Comparison of ENCODE assay signal across 8 mouse cellular contexts in the genomic region with DNA sequence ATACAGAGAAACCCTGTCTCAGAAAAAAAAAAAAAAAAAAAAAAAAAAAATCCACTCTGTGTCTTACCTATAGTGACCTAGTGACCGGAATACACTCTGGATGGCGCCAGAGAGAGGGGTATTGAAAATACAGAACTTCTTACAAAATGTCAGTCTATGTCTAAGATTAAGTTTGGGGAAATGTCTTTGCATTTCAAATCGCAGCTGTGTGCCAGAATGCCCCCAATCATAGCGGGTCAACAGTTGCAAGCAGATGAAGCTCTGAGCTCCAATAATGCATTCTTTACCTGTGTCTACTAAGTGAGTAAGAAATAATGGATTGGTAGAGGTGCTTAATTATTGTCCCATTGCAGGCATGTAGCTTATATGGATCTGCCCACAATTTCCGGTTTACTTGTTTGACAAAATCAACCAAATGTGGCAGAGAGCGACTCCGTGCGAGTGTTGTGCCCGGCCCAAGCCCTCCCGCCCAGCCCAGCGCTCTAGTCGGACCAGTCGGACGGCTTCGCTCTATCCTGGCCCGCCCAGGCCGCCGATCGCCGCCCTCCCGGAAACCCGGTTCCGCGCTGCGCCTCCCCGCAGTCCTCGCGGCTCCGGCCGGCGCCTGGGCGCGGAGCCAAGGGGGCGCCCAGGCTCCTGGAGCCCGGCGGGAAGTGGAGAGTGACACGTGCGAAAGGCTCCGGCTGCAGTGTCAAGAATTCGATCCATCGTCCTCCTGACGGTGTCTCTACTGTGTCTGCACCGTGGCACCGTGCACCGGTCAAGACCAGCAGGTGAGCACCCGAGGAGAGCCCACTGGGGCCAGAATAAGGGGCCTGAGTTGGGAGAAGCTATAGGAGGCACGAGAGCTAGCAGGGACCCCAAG. TPM values are rescaled to one million over a fixed set of nuclear protein-coding genes. Genes with fewer than 3 reads are reported as not detected.
DNase-seq lines count a peak whose midpoint lies in the region; ATAC-seq lines count a peak whose summit lies in the region.

A gene (plus strand): TSS at position 551 of the 865 bp plus-strand sequence.

- intact Hi-C loops in heart, postnatal 14 days (cut with DNase I): no loop called here

- ATAC-seq in erythroid progenitor cell, adult 5-6 weeks (replicated peaks; ENCODE audit: low FRiP score, poor library complexity, severe bottlenecking): peak; percentile 63
- peak; percentile 77 for ATAC-seq in megakaryocyte, adult 5-6 weeks (ENCODE audit: poor library complexity, severe bottlenecking)

- peak; percentile 67 to 70 for DNase-seq in B cell, adult 2 months
- DNase-seq in ZHBTc4 (ENCODE audit: low read depth, low spot score): peak; percentile 51
- DNase-seq in heart, postnatal 14 days: peak; percentile 73 to 76
- peak; percentile 70 to 87 for DNase-seq in kidney, postnatal 36 days
- DNase-seq in right cerebral cortex, postnatal 4 days: peak; percentile 31
- DNase-seq in urinary bladder, postnatal 4 days (ENCODE audit: low spot score in 2 of 2): peak; percentile 77 to 78

RNA-seq across cellular contexts. Expression of the gene that starts here (rescaled TPM):
- total RNA-seq in erythroid progenitor cell, adult 5-6 weeks (2015; ENCODE audit: low replicate concordance): 4.2 and 5.4 TPM in 2 replicates
- 10.9 and 12.5 TPM in 2 replicates for total RNA-seq in erythroid progenitor cell, adult 5-6 weeks (2017; ENCODE audit: low replicate concordance)
- total RNA-seq in heart, postnatal 14 days (2021): 1 to 10 TPM in 1 of 2 experiments, under 1 TPM in 1; 0.65 to 2.7 TPM
- total RNA-seq in megakaryocyte, adult 5-6 weeks (2015): 31.0 and 32.2 TPM in 2 replicates
- 64.7 and 71.7 TPM in 2 replicates for total RNA-seq in megakaryocyte, adult 5-6 weeks (2017)

Comparison
In these comparisons a context has a peak if more than half of its experiments do, and no peak if none do; other contexts are left out.
1. Peak in every context shown above with its lines: DNase-seq and ATAC-seq.